Mouse (Mus musculus) right cerebral cortex, postnatal 14 days (tissue): ENCODE results near the gene Tmcc3.

Experiments used
- DNase-seq: peaks from one replicate; pipeline ENCODE4 v3.0.0; 2022

The Tmcc3 gene

DNA sequence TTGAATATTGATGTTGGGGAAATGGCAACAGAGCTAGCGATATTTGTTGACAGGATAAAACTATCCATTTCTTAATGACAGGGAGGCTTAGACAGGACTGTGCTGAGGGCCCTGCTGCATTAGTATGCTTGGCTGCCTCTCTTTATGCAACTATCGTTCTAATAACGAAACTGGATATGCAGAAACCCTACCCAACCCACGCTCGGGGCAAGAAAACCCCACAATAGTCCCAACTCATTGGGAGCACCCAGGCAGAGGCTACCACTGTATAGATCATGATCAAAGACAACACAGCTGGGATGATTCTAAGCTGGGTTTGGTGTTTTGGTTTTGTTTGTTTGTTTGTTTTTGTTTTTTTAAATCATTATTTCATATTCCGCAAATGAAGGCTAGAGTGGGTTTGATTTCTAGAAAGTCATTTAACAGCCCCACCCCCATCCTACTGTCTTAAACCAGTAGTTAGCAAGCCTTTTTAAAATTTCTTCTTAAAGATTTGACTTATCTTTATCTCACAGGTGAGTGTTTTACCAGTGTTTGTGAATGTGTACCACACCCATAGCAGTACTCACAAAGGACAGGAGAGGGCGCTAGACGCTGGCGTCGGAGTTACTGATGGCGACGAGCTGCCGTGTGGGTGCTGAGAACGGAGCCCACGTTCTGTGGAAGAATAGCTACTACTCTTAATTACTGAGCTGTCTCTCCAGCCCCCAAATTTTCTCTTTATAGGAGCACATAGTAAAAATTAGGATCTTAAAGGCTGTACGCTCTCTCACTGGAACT is 20.8 kb downstream of the Tmcc3 start:
- DNase-seq, result no peak

DNA sequence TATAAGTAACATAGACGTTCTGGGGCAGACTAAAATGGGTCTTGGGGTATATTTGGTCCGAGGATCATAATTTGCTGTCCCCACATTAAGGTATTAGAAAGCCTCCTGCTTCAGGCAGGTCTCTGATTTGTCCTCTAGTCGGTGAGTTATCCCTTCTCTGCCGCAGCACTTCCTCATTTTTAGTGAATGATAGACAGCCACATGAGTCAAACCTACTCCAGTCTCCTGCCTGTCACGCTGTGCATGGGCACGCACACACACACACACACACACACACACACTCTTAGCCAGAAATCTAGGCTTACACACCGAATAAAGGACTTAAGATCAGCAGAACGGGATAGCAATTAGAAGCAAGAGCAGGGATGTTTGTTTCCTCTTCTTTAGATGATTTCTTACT is 21.6 kb downstream of the Tmcc3 start:
- no peak for DNase-seq

DNA sequence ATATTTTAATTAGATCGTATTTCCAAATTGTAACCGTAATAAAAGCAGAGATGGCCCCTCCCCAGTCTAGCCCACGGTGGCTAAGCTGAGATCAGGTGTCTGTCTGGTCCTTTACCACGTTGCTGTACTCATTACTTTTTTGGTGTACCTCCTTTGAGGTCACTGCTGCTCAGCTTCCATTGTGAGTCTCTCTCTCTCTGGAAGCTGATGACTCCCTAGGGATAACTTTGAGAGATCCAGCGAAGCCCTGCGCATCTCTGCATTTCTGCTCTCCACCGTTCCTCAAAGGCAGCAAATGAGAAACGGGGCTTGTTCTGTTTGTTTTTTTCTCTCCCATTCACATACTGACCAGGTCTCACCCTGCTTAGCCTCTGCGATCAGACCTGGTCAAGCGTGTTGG is 23.3 kb downstream of the Tmcc3 start:
- no peak for DNase-seq

DNA sequence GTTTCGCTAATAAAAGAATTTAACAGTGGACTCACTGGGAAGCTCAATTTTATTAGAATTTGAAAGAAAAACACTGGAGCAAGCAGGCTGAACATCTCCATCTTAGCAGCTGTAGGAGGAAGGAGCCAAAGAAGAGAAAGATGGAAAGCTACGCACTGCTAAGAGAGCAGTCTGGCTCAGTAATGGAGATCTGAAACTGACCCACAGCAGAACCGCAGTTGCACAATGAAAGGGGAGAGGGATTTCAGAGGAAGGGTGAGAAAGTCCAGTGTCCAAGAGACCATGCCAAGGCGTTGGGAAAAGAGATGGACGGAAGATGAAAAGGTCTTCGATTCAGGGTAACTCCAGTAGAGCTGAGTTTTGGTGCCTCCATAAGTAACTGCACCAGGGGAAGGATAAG is 24.3 kb downstream of the Tmcc3 start:
- DNase-seq, result no peak

DNA sequence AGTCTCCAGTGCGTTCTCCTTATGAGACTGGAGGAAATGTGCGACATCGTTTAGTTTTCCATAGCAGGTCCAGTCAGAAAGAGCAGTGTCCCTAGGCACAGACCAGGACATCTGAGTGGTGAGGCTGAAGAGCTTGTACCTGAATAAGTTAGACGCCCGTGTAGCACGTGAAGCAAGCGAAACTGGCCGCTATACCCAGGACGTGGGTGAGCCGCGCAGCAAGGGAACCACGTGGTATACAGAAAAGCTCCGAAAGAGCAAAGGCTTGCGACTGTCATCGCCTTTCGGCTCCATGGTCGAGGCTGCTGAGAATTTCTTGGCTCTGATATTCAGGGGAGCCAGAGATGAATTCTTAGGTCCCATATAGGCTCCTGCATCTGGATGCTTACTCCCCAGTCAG is 29.8 kb downstream of the Tmcc3 start:
- no peak for DNase-seq

DNA sequence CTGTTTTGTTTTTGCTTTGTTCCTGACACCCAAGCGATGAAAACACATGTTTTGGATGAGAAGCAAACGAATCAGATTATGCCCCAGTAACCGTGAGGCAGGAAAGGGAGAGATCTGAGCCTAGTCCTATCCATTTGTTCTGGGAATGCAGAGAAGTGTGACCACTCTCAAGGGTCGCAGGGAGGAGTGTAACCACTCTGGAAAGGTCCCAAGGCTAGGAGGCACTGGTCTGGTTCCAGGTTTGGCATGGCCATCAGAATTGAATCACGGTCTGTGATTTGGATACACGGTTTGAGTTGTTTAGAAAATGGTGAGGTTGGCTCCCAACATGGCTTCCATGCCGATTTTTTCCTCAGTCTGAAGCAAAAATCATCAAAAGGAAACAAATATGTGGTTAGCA is 30.5 kb downstream of the Tmcc3 start:
- DNase-seq, result no peak

DNA sequence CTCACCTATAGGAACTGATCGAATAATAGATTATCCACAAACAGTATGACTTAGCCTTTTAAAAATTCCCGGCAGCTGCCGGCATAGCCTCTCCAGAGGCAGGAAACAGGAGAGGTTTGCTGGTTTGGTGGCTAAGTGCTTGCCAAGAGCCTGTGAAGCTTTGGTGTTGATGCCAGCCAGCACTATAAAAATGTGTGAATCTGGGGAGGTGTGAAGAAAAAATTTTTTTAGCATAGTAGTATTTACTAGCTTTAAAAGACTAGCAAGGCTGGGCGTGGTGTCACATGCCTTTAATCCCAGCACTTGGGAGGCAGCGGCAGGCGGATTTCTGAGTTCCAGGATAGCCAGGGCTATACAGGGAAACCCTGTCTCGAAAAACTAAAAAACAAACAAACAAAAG is 31.8 kb downstream of the Tmcc3 start:
- no peak for DNase-seq

DNA sequence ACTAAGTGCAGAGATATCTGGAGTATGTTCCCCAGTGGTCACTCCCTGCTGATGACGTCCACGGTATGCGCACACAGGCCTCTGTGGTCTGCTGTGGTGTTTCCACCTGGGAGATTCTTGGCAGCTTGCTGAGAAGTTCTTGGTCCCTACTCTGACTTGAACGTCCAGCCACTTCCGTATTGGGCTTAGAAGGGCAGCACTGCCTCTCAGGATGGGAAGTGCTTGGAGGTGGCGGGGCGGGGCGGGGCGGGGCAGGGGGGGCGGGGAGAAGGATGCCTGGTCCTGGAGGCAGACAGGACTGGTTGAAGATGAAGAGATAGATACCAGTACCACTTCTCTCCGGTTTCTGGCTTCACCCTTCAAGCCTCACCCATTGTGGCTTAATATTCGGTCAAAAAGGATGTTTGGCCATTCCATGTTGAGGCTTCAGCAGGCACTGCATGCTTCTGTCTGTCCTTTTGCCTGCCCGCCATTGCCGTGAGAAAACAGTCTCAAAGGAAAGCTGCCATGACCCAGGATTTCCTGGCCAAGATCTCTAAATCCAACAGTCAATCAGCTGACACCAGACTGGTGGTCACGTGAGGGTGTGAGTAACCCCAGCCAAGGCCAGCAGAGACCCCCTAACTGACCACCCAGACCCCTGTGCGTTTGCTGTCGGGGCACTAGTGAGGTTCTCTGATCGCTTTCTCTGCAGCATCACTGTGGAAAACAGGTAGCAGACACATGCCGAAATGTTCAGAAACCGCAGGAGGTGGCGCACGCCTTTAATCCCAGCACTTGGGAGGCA is 33.1 kb downstream of the Tmcc3 start:
- DNase-seq, result no peak

DNA sequence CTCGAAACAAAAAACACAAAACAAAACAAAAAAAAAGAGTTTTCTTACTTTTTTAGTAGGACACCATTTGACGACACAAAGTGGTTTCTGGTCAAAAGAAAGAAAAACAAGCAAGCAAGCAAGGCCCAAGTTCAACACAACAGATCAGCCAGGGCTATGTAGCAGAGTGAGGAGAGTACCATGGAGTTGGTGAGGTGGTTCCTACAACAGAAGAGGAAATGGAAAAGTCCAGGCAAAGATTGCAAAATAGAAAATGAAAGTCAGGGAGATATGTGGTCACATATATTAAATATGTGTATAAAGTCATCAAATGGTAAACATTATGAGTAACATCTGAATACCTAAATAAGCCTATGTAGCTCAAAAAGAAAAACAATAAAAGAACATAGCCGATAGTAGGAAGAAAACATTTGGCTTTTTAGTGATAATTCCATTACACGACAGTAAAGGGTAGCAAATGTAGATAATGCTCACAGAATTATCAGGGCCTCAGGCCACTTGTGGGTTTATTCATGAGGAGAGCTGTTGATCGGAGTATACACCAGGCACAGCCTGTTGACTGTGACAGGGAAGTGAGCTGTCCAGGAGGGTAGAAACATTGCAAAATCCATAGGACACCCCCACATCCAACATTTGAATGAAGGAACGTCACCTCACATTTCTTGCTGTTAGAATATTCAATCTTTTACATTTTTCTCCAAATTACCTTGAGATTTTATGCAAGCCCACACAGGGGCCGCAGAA is 33.9 kb downstream of the Tmcc3 start:
- no peak for DNase-seq

DNA sequence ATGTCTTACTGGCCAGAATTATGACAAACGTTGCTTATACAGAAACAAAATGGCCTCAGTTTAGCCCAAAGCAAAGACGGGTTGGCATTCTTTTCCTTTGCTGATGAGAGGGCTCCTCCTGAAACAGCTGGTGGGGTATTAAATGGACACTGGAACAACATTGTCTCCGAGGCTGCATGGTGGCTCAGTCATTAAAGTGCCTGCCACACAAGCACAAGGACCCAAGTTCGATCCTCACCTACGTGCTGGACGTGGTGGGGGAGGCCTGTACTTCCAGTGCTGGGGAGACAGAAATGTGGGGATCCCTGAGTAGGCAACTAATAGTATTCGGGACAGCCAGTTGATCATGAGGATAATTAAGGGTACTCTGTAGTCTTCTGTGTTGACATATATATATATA is 34.8 kb downstream of the Tmcc3 start:
- DNase-seq, result no peak

DNA sequence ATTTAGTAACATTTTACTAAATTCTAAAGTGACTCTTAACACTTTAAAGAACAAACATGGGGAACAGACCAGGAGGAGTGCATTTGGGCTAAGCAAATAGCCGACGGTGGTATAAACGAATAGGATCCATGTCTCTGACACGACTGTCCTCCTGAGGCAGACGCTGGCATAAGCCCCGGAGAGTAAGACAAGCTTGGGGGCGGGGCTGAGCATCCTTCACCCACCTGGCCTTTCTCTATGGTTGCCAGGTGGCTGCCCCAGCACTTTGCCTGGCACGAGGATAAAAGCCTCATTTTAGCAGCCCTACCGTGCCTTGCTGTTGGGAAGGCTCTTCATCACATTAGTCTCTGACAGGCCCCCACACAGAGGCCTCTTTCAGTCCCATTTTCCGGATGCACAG is 35.5 kb downstream of the Tmcc3 start:
- DNase-seq, result no peak

DNA sequence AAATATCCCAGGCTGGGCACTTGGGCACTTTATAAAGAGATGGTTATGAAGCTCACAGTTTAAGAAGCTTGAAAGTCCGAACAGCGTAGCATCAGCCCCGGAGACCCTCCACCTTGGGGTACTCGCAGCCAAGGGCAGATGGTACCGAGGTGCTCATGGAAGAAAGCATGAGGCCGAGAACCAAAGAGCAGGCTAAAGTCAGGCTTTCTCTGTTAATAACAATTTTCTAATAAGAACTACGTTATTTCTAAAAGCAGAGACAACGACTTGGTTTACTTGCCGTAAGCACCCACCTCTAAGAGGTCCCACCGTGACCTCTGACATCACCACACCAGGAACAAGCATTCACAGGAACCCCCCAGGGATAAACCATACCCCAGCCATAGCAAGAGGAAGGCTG is 36.2 kb downstream of the Tmcc3 start:
- no peak for DNase-seq

DNA sequence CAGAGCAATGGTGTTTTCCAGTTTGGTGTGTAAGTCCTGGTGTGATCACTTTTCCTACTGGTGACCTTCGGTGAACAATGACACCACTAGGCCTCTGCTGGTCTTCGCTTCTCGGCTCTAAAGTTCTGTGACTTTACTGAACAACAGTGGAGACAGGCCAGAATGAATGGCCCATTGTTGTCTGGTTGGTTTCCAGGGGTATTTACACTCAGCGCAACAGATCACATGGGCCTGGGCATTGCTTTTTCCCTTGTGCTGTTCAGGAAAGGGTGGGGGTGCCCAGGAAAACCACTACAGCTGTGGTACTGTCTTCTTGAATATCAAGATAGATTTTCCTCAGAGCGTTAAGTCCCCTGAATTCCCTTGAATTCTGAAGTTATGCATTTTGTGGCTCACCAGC is 38.5 kb downstream of the Tmcc3 start:
- DNase-seq, result no peak

DNA sequence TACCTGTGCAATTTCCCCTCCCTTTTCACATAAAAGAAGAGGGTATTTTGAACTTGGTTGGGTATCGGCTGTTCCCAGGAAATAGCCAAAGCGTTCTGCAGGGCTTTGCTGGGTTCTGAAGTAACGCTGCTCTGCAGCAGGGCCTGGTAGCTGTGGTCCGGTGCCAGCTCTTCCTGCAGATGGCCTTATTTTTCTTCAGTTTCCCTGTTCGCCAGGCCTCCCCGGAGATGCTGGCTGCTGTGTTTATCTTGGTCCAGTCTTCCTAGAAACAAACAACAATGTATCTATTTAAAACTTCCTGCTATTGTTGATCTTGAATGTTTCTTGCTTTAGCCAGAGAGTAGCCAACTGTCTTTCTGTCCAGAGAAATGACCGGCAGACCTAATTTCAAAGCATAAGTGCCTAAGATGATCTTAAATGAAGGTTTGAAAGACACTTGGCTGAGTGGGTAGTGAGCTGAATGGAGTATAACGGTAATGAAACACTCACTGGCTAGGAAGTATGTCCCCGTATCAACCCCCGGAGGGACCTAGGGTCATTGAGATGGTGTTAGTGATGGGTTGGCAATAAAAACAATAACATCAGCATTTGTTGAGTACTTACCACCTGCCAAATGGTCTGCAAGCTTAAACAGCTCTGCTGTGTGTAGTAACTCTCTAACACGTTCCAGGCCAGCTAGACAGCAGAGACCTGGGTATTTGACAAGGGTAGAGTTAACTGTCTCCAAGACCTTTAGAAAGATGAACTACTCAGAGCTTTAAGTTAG is 39.3 kb downstream of the Tmcc3 start:
- DNase-seq, result no peak

DNA sequence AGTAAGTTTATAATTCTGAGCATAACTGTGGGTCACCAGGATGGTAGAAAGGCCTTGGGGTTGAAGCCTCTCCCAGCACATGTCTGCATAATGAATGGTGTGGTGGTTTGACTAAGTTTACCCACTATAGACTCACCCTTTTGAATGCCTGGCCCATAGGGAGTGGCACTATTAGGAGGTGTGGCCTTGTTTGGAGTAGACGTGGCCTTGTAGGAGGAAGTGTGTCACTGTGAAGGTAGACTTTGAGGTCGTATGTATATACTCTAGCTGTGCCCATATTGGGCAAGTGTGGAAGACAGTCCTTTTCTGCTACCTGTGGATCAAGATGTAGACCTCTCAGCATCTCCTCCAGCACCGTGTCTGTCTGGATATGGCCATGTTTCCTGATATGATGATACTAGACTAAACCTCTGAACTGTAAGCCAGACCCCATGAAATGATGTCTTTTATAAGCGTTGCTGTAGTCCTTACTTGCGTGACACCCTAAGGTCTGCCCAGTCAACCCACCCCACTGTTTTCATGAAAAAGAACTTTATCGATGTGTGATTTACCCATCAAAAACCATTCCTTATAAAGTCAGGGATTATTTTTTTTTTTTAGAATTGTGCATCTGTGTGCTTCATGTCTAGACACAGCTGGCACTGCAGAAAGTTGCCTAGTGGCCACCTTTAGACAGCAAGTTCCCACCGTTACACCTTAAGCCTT is 40.6 kb downstream of the Tmcc3 start:
- no peak for DNase-seq

DNA sequence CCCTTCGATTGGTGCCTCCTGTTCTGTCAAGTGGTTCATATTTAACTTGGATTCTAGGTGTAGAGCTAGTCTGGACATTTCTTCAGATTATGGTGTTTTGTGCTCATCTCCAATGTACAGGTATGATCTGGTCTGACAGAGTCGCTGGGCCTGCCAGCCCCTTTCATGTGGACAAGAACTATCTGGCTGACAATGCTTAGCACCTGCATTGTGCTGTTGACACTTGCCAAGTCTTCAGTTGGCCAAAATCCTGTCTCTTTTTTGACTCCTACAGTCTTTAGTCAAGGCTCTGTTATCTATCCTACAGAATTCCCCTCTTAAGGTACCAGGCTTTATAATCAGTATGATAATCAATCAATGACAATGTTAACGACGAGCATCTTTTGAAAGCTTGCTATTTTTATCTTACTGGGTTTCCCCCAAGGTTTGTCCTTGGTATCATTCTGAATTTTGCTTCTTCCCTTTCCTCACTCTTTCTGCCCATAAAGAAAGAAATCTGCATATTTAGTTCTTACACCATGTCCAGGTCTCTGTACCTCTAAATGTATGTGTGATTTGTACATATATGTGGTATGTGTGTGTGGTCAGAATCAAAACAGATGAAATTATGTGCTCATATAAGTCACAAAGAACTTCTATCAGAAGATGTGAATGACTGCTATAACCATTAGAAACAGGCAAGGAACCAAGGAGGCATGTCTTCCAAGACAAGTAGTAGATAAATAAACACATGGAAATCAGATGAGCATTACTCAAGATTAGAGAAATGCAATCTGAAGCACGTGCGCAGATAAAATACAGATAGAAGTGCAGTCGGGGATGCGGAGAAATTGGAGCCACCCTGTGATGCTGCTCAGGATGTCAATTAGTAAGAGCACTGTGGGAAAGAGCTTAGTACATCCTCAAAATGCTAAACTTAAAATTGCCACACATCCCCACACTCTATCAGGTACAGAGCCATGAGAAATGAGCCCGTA is 41.4 kb downstream of the Tmcc3 start:
- DNase-seq, result no peak

DNA sequence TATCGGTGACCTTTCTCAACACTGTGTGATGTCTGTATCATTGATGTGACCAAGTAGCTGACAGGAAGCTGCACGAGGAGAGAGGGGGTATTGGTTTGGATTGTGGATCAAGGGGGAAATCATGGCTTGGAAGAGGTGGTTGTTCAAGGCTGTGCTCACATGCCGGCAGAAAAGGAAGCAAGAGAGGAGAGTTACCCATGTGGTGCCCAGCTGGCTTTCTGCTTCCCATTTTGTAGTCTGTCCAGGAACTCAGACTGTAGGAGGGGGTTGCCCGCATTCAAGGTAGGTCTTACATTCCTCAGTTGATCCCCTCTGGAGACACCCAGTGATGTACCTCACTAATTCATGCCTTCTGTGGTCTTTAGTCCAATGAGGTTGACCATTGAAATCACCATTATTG is 42.3 kb downstream of the Tmcc3 start:
- no peak for DNase-seq

DNA sequence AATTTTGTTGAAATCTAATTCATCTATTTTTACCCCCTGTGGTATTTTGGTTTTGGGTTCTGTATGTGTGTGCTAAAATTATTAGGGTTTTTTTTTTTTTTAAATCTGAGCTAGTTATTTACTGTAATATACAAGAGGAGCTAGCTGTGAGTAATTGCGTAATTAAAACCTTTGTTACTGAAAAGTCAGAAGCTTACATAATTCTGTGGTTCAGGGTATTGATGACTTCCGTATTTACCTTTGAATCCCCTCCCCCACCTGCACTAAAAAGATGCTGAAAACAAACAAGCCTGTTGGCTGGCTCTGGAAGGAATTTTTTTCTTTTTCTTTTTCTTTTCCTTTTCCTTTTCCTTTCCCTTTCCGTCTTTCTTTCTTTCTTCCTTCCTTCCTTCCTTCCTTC is 42.7 kb downstream of the Tmcc3 start:
- no peak for DNase-seq

DNA sequence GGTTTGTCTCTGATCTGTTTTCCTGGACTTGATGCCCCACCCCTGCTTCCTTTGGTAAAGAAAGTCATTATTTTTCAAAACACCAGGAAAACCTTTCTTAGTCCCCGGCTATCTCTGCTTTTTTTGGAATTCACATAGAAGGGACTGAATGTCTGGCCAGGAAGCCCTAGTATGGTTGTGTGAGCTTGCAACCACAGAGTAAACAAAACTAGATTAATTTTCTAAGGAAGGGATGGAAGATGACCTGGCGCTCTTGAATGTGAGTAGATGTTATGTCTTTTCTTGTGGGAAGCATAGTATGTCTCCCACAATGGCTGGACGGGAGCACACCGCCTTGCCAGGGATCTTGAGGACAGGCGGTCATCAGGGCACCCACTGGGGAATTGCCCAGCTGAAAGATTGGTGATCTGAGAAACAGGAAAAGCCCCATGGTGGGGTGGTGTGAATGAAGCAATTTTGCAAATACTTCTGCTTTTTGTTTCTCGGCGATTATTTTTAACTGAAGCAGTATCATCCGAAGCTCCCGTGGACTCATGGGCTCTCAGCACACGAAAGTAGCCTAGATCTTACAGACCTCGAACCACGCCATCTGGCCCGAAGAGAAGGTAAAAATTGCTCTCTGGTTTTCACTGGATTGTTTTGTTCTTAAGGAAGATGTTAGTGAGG is 44.9 kb downstream of the Tmcc3 start:
- no peak for DNase-seq

DNA sequence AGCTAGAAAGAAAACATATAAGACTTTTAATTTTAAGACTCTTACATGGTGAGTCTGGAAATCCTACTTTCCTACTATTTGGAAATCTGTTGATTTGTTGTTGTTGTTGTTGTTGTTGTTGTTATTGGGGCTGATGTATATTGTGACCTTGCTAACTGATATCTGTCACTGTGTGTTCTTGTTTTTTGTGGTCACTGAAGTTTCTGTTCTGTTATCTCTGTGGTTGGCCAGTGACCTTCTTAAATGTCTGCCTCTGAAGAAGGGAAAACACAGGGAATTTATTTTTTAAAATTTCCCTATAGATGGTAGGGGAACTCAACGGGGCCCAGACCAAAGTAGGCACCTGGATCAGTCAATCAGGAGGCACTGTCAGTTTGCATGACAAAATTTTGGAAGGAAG is 48.9 kb downstream of the Tmcc3 start:
- DNase-seq, result no peak

DNA sequence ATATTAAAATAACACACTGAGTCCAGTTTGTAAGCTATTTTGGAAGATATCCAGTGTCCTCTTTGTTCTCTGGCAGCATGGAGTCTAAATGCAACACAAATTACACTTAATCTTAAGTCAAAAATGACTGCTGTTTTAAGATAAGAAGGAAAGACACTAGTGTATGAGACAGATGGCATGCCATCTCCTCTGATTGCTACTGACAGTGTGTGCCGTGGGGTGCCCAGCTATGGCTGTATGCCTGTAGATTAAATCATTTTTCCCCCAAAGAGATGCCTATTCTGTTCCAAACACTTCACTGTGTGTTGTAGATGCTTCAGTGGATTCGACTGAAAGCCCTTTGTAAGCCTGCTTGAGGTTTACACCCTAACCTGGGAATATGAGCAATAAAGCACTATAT is 59.5 kb downstream of the Tmcc3 start:
- DNase-seq, result no peak
